Mouse (Mus musculus) E14TG2a.4 (cell line): Measurements from ENCODE around the gene Usp10.

ENCODE experiments used
- CTCF ChIP-seq: conservative IDR thresholded peaks from 2 replicates; pipeline ENCODE4 v1.5.1; 2014; ENCODE audit warnings: low read length
- NANOG ChIP-seq: IDR thresholded peaks from 2 replicates; pipeline ENCODE4 v1.6.1; 2014; ENCODE audit warnings: borderline replicate concordance, low read length, mixed read lengths
- POU5F1 ChIP-seq: IDR thresholded peaks from 2 replicates; pipeline ENCODE4 v1.6.1; 2014; ENCODE audit warnings: low read length, borderline replicate concordance

- TF ChIP-seq CTCF (no peak), POU5F1 (no peak), NANOG (no peak)
These were observed 82.1 kb downstream of the Usp10 start, which contains the start of gene Crispld2 for GRCm38 (mm10) chr8:119992249-119992648.
